Mouse (Mus musculus) left cerebral cortex, adult 6 months (tissue): ENCODE results near the gene Erc2. TPM values are rescaled to one million over a fixed set of nuclear protein-coding genes. Genes with fewer than 3 reads are reported as not detected.

Experiments used
- long read RNA-seq, 2 experiments: library from polyadenylated mRNA; unstranded; transcript quantifications; one replicate each; pipeline ENCODE4 v2.0.0; 2019 to 2020
- polyA plus RNA-seq: library from polyadenylated mRNA; unstranded; fragments of <200 nt; fragmentation: Nextera tagmentation; gene quantifications from 2 replicates; pipeline ENCODE4 v1.2.3, GENCODE M21; 2021

Erc2 gene
- 56.3 and 59.5 TPM in 2 replicates for polyA plus RNA-seq
- long read RNA-seq, experiment 1, transcript Erc2-207 (2 exons, 638 nt), result major isoform, 12 of 219 reads
- long read RNA-seq, experiment 1, transcript Erc2-213 (3 exons, 1,074 nt), result minor isoform, 5 of 219 reads
- long read RNA-seq, experiment 1, partial matches to known transcripts, result 125 of 219 reads
- long read RNA-seq, experiment 1, other reads (novel, unspliced or antisense), result 77 of 219 reads
- long read RNA-seq, experiment 2, transcript Erc2-207 (2 exons, 638 nt), result major isoform, 6 of 102 reads
- long read RNA-seq, experiment 2, partial matches to known transcripts, result 77 of 102 reads
- long read RNA-seq, experiment 2, other reads (novel, unspliced or antisense), result 15 of 102 reads

DNA sequence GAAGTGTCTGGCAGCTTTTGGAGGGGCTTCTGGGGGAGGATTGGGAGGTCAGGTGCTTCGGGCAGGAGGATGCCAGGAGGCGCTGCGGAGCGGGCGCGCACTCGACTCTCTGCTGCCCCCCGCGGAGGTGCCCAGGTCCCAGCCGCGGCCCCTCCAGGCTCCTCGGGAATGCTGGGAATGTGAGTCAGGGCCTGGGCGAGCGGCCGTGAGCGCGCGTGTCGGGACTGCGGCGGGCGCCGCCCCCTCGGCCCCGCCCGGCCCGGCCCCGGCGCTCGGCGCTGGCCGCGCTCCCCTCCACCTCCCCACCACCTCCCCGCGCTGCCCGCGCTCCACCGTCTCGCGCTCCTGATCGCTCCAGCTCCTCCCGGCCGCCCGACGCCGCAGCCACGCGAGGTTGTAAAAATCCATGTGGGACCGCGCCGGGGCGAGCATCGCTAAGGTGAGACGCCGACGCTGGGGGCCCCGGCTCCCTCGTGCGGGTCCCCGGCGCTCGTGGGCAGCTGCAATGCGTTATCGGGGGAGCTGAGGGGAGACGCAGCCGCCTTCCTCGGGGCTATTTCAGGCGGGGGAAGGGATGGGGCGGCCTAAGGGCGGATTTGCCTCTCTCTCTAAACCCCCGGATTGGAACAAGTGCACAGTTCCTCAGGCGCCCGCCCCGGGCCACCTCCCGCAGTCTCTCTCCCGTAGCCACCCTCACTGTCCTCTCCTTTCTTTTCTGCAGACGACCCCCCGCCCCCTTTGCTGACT is at the start of gene Erc2:
Gene Erc2, plus strand, starts transcription at position 253 of the 747 bp plus-strand sequence.

DNA sequence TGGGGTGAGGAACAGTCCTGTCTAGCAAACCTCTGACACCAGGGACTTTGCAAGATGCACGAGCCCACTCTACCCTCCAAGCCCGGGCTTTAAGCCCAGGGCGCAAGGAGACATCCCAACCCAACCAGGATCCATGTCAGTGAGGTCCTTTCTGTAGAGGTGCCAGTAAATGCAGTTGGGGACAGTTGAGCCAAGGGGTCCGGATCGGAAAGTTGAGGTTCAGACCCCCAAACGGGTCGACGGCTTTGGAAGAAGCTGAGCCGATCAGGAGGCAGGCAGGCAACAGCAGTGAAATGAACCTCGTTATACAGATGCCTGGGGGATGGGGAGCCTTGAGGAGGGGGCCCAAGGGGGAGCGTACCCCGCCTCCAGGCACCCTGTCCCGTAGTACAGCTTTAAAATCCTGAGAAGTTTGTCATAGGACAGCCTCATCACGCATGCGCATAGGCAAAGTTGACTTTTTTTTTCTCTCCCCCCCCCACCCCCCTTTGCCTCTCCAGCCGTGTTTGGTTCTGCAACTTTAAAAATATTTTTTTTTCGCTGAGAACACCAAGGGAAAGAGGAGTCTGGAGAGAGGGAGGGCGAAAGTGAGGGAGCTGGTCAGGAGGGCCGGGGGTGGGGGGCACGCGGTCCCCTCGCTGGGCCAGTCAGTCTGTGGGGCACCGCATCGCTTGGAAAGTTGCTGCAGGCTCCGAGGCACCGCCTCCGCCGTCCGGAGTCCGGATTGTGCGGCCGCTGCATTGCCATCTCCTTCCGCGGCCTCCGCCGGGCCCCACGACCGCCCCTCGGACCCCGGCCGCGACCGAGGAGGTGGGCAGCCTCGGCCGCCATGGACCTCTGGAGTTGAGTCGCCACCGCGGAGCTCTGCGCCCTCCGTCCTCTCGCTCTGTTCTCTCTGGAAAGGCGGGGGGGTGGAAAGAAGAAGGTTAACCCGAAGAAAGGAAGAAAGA is 882.1 kb downstream of the Erc2 start, which contains the start of gene Wnt5a:
Gene Wnt5a, plus strand, starts transcription at position 650 of the 950 bp plus-strand sequence.

Other genes starting within 250 kb of the Erc2 start
- gene Fam208a, start 193.6 kb upstream of the Erc2 start, polyA plus RNA-seq, result 4.3 and 5.9 TPM in 2 replicates
- gene Ccdc66, start 114.0 kb upstream of the Erc2 start, polyA plus RNA-seq, result 2.3 and 3.3 TPM in 2 replicates